Mouse (Mus musculus): ENCODE results near the gene Isy1. TPM values are rescaled to one million over a fixed set of nuclear protein-coding genes. Genes with fewer than 3 reads are reported as not detected.

Isy1 gene
- polyA plus RNA-seq, 1 experiment from 2014 or later, result 28.4 TPM

GRCm38 (mm10) chr6:87796251-87796880 lies 42.2 kb downstream of the Isy1 start:
- no peak overlapping the region for H3K9ac ChIP-seq
- no peak for ATAC-seq (ENCODE audit: low FRiP score, low read depth)
- no peak overlapping the region for H3K4me2 ChIP-seq
- no peak overlapping the region for H3K4me3 ChIP-seq
- H3K36me3 ChIP-seq, result 0 out of 2 replicates have a peak, but pooled peaks cover 3% of the 10 kb centered on the region
- H3K27me3 ChIP-seq, result no peaks in the 10 kb centered on the region
- 91% methylated on average over 6 of the region's 6 CpGs for WGBS
- no peak overlapping the region for H3K27ac ChIP-seq (replicated peaks)
- no peaks in the 10 kb centered on the region for H3K4me1 ChIP-seq (replicated peaks)
- H3K9me3 ChIP-seq, result no peaks in the 10 kb centered on the region

- H3K9ac ChIP-seq, result no peak overlapping the region
- no peaks in the 10 kb centered on the region for H3K9me3 ChIP-seq
- H3K4me3 ChIP-seq, result no peak overlapping the region
- WGBS, result 47% methylated on average over 6 of the region's 6 CpGs
- no peaks in the 10 kb centered on the region for H3K4me1 ChIP-seq (replicated peaks)
- no peak overlapping the region for H3K4me2 ChIP-seq
- 0 out of 2 replicates have a peak, but pooled peaks cover 3% of the 10 kb centered on the region for H3K36me3 ChIP-seq
- no peak for ATAC-seq (ENCODE audit: low FRiP score, low read depth)
- no peak overlapping the region for H3K27ac ChIP-seq (replicated peaks)
- H3K27me3 ChIP-seq, result no peaks in the 10 kb centered on the region
These were observed 43.0 kb downstream of the Isy1 start for GRCm38 (mm10) chr6:87795385-87796150.

GRCm38 (mm10) chr6:87793821-87794510 lies 44.6 kb downstream of the Isy1 start:
- Histone ChIP-seq H3K9me3 (no peaks in the 10 kb centered on the region), H3K4me2 (no peak overlapping the region), H3K27ac (replicated peaks) (no peak overlapping the region), H3K36me3 (0 out of 2 replicates have a peak, but pooled peaks cover 3% of the 10 kb centered on the region), H3K27me3 (no peaks in the 10 kb centered on the region), H3K4me1 (replicated peaks) (peaks cover 8% of the 10 kb centered on the region), H3K9ac (no peak overlapping the region), H3K4me3 (no peak overlapping the region)
- ATAC-seq (ENCODE audit: low FRiP score, low read depth), result no peak
- 91% methylated on average over 10 of the region's 10 CpGs for WGBS

- ATAC-seq (ENCODE audit: low FRiP score, low read depth), result no peak
- 93% methylated on average over 5 of the region's 5 CpGs for WGBS
- Histone ChIP-seq H3K9me3 (no peaks in the 10 kb centered on the region), H3K4me3 (no peak overlapping the region), H3K27ac (replicated peaks) (no peak overlapping the region), H3K4me2 (no peak overlapping the region), H3K9ac (no peak overlapping the region), H3K36me3 (0 out of 2 replicates have a peak, but pooled peaks cover 3% of the 10 kb centered on the region), H3K27me3 (no peaks in the 10 kb centered on the region), H3K4me1 (replicated peaks) (peaks cover 9% of the 10 kb centered on the region)
These were observed 46.8 kb downstream of the Isy1 start for GRCm38 (mm10) chr6:87791826-87792225.

- peaks cover 9% of the 10 kb centered on the region for H3K4me1 ChIP-seq (replicated peaks)
- no peak overlapping the region for H3K9ac ChIP-seq
- H3K9me3 ChIP-seq, result no peaks in the 10 kb centered on the region
- H3K27ac ChIP-seq (replicated peaks), result no peak overlapping the region
- ATAC-seq (ENCODE audit: low FRiP score, low read depth), result no peak
- 79% methylated on average over 7 of the region's 7 CpGs for WGBS
- H3K4me3 ChIP-seq, result no peak overlapping the region
- H3K4me2 ChIP-seq, result no peak overlapping the region
- no peaks in the 10 kb centered on the region for H3K27me3 ChIP-seq
- H3K36me3 ChIP-seq, result 0 out of 2 replicates have a peak, but pooled peaks cover 3% of the 10 kb centered on the region
These were observed 47.7 kb downstream of the Isy1 start for GRCm38 (mm10) chr6:87790779-87791480.

GRCm38 (mm10) chr6:87789791-87790190 lies 48.8 kb downstream of the Isy1 start:
- Histone ChIP-seq H3K9me3 (no peaks in the 10 kb centered on the region), H3K4me2 (no peak overlapping the region), H3K27ac (replicated peaks) (no peak overlapping the region), H3K36me3 (0 out of 2 replicates have a peak, but pooled peaks cover 3% of the 10 kb centered on the region), H3K4me3 (no peak overlapping the region), H3K9ac (no peak overlapping the region), H3K4me1 (replicated peaks) (peaks cover 9% of the 10 kb centered on the region), H3K27me3 (no peaks in the 10 kb centered on the region)
- 92% methylated on average over 6 of the region's 6 CpGs for WGBS
- no peak for ATAC-seq (ENCODE audit: low FRiP score, low read depth)

- Histone ChIP-seq H3K36me3 (0 out of 2 replicates have a peak, but pooled peaks cover 3% of the 10 kb centered on the region), H3K27ac (replicated peaks) (no peak overlapping the region), H3K4me3 (no peak overlapping the region), H3K4me1 (replicated peaks) (peaks cover 9% of the 10 kb centered on the region), H3K9me3 (no peaks in the 10 kb centered on the region), H3K9ac (no peak overlapping the region), H3K4me2 (no peak overlapping the region), H3K27me3 (no peaks in the 10 kb centered on the region)
- no peak for ATAC-seq (ENCODE audit: low FRiP score, low read depth)
- 36% methylated on average over 5 of the region's 5 CpGs for WGBS
These were observed 49.6 kb downstream of the Isy1 start for GRCm38 (mm10) chr6:87788896-87789587.

GRCm38 (mm10) chr6:87788266-87788895 lies 50.2 kb downstream of the Isy1 start:
- Histone ChIP-seq H3K4me2 (no peak overlapping the region), H3K9ac (no peak overlapping the region), H3K27me3 (no peaks in the 10 kb centered on the region), H3K9me3 (no peaks in the 10 kb centered on the region), H3K4me1 (replicated peaks) (peaks cover 9% of the 10 kb centered on the region), H3K27ac (replicated peaks) (no peak overlapping the region), H3K36me3 (0 out of 2 replicates have a peak, but pooled peaks cover 3% of the 10 kb centered on the region), H3K4me3 (no peak overlapping the region)
- 96% methylated on average over 9 of the region's 9 CpGs for WGBS
- no peak for ATAC-seq (ENCODE audit: low FRiP score, low read depth)

- no peak overlapping the region for H3K4me2 ChIP-seq
- H3K4me3 ChIP-seq, result no peak overlapping the region
- ATAC-seq (ENCODE audit: low FRiP score, low read depth), result no peak
- H3K27ac ChIP-seq (replicated peaks), result no peak overlapping the region
- no peaks in the 10 kb centered on the region for H3K27me3 ChIP-seq
- H3K36me3 ChIP-seq, result 0 out of 2 replicates have a peak, but pooled peaks cover 3% of the 10 kb centered on the region
- H3K9ac ChIP-seq, result no peak overlapping the region
- WGBS, result 88% methylated on average over 6 of the region's 6 CpGs
- no peaks in the 10 kb centered on the region for H3K9me3 ChIP-seq
- peaks cover 9% of the 10 kb centered on the region for H3K4me1 ChIP-seq (replicated peaks)
These were observed 51.3 kb downstream of the Isy1 start for GRCm38 (mm10) chr6:87787108-87787890.

GRCm38 (mm10) chr6:87786621-87787020 lies 52.0 kb downstream of the Isy1 start:
- ATAC-seq (ENCODE audit: low FRiP score, low read depth), result no peak
- WGBS, result 87% methylated on average over 5 of the region's 5 CpGs

More at GRCm38 (mm10) chr6:87786621-87787020, 52.0 kb downstream of the Isy1 start:
- Histone ChIP-seq H3K4me1 (replicated peaks) (peaks cover 9% of the 10 kb centered on the region), H3K36me3 (no peaks in the 10 kb centered on the region), H3K27me3 (no peaks in the 10 kb centered on the region), H3K9ac (no peak overlapping the region), H3K4me3 (no peak overlapping the region), H3K27ac (replicated peaks) (no peak overlapping the region), H3K9me3 (no peaks in the 10 kb centered on the region), H3K4me2 (no peak overlapping the region)
